Mouse (Mus musculus): ENCODE data around the gene Jun.

The Jun gene

DNA sequence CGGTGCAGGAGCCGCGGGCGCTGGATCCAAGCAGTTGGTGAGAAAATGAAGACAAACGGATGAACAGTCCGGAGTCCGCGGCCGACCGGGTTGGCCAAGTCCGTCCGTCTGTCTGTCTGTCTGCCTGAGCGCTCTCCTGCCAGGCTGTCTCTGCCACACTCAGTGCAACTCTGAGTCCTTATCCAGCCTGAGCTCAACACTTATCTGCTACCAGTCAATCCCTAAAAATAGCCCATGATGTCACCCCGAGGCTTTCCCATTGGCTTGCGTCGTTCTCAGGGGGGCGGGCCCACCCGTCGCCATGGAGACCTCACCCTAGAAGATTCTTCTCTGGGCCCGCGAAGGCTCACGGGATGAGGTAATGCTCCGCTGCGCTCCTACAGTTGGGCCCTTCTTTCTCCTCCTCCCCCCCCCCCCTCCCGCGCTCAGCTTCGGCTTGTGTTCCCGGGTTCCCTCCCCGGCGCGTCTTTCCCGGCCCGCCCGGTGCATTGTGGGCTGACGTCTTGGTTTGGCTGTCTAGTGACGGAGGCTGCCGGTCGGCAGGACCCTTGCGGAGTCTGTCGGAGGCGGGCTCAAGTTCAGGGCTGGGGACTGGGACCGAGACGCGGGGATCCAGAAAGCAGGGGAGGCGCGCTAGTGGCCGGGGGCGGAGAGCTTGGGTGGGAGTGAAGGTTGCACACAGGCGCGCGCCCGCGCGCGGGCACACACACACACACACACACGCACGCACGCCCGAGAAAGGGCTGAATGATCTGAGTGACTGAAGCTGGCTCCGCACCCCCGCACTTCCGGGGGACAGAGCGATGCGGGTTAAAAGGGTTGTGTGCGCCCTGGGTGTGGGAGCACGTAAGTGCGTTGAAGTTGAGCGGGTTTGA, at the start of gene Jun:
Gene Jun, minus strand, starts transcription at position 198 of the 875 bp plus-strand sequence.
- peak; percentile 100 for DNase-seq

GRCm38 (mm10) chr4:95101684-95102083, 49.7 kb upstream of the Jun start:
- no peak for DNase-seq

DNA sequence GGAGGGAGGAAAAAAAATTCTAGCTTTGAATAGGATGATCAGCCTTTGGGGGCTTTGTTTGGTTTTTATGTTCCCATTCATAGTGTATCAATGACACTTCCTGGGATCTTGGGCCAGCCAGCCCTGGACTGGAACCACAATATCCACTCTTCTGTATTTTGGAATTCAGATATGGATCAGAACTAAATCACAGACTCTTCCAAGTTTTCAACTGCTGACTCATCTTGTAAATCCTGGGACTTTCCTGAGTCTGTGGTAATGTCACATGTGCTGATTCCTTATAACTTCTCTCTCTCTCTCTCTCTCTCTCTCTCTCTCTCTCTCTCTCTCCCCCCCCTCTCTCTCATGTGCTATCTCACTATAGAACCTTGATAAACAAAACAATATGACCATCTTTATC, 48.7 kb upstream of the Jun start:
- DNase-seq = no peak

DNA sequence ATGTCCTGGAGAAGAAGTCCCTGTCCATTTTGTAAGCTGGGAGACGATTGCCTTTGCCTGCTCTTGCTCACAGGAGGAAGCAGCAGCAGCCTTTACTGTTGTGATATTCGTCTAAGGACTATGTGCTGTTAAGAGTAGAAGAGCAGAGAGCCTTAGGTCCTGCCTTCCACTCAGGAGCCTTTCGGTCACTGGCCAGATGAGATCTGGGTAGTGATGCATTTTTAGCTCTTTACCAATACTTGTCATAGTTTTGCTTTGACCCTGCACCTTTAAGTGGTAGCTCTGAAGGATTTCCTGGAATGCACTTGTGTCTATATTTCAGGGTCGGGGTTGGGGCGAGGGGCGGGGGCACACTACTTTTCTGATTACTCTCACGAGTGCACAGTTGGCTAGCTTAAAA, 47.4 kb upstream of the Jun start:
- no peak for DNase-seq

GRCm38 (mm10) chr4:95098722-95099097, 46.7 kb upstream of the Jun start:
- DNase-seq = no peak

DNA sequence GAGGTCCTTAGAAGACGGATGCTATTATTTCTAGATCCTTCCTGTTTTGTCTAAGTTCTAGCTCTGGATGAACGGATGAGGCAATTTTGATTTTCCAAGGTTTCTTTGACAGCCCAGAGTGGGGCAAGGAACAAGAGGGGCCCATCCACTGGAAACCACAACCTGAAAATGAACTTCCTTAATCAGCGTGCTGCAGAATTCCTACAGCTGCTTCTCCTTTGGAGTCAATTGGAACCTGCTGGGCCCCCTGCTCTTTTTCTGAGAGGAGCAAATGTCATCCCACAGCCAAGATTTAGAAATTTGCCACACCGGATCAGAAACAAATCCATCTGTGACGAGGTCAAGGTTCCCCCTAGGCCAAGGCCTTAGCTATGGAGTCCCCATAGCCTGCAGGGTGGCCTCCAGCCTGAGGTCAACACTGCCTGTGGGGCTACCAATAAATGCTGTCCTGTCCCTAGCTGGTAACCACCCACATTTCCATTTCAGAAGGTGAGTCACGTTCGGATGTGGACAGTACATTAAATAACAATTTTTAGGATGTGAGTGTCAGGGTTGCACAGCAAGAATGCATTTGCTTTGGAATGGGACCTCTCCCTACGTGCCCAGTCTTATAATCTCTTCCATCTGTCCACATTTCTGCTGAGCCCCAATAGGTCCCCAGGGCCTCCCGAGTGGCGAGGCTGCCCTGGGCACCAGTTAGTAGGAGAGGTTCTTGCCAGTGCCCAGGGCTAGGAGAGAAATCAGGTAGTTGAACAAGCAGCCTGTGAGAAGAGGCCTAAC, 46.1 kb upstream of the Jun start:
- no peak for DNase-seq

GRCm38 (mm10) chr4:95096731-95097130, 44.7 kb upstream of the Jun start:
- DNase-seq = no peak

GRCm38 (mm10) chr4:95095911-95096310, 43.9 kb upstream of the Jun start:
- no peak for DNase-seq

GRCm38 (mm10) chr4:95095355-95095754, 43.3 kb upstream of the Jun start:
- DNase-seq = no peak

- DNase-seq = no peak
Measured at GRCm38 (mm10) chr4:95094700-95095113, 42.7 kb upstream of the Jun start.

DNA sequence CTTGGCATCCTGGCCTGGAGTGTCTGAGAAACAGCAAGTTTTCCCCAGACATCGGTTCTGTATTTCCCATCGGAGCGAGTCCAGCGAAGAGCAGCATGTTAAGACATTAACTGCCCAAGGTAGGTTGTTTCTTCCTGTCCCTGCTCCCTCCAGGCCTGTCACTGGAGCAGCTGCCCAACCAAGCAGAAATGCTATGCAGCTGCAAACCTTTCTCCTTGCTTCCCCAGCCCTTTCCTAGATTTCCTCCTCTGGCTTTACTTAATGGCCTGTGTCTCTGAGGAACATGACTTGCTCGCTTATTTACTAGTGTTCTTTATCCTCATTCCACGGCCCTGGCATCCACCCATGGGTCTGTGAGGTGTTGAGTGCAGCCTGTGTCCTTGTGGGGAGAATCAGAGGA, 41.6 kb upstream of the Jun start:
- DNase-seq = no peak

DNA sequence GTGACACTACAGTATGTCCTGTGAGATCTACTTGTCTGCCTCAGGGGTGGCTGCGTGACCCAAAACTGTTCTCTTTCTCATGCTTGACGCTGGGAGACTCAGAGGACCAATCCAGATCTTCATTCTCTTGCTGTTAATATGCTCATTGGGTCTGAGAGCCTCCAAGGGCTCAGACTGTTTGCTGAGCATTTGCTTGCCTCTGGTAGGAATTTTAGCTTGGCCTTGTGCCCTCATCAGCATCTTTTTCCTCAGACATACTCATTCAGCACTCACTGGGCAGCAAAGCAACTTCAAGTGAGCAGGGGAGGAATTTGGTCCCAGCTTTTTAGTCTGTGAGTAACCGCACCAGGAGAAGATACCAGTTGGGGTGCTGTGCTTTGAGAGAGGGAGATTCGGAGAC, 40.5 kb upstream of the Jun start:
- no peak for DNase-seq

- no peak for DNase-seq
Measured at GRCm38 (mm10) chr4:95091536-95091935, 39.5 kb upstream of the Jun start.

- DNase-seq = no peak
Measured at GRCm38 (mm10) chr4:95089968-95090367, 37.9 kb upstream of the Jun start.

GRCm38 (mm10) chr4:95089053-95089452, 37.0 kb upstream of the Jun start:
- no peak for DNase-seq

- DNase-seq = no peak
Measured at GRCm38 (mm10) chr4:95083957-95084356, 31.9 kb upstream of the Jun start.

DNA sequence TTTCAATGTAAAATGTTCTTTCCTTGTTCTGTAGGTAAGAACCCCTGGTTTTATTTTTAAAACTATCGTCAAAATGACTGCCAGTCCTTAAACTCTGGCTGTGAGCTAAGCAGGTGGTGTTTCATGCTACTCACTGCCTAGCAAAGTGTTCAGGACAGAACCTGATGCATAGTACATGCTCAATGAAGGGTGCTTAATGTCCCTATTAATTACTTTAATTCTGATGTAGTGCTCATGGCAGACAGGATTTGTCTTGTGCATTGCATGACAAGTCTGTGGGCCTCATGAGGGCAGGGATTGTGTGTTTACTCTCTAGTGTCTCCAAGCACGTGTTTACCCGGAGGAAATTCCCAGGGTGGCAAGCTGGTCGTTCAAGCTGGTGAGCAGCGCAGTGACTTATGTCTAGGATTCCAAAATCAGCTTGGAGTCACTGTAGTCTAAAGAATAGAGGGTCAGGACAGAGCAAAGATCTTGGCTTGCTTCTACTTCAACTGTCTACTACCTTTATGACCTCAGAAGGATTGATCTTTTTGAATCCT, 31.2 kb upstream of the Jun start:
- no peak for DNase-seq

- DNase-seq = peak; percentile 35
Measured at GRCm38 (mm10) chr4:95082481-95083088, 30.6 kb upstream of the Jun start.

DNA sequence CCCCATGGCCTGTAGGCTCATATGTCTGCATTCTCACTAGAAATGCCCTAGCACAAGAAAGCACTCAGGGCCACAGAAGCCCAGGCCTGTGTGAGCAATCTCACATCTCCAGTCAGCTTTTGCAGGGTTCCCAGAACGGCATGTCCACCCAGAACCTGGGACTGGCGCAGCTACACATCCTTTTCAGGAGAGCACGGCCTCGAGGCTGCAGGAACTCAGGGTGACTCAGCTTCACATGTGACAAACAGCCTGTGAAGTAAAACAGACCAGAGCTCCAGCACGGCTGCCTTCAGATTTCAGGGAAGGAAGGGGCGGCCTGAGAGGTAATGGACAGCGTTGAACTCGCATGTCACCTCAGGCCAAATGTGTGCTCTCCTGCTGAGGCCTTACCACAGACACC, 29.6 kb upstream of the Jun start:
- no peak for DNase-seq

DNA sequence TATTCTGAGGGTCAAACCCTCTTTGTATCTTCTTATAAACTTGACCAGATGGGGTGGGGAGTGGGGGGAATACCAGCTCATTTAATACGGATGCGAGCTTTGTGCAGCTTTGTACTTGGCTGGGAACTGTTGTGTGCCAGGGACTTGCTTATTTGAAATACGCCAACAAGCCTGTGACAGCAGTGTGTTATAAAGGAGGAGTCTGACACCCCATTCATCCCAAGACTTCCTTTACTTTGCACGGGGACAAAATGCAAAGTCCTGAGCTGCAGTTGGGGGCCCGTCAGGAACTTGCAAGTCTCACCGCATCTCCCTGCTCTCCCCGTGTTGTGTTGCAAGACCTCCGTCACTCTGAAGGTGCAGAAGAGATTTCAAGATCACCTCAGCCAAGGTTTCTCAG, 26.6 kb upstream of the Jun start:
- DNase-seq = no peak

GRCm38 (mm10) chr4:95076279-95076678, 24.3 kb upstream of the Jun start:
- DNase-seq = no peak

GRCm38 (mm10) chr4:95075591-95076002, 23.6 kb upstream of the Jun start:
- no peak for DNase-seq

GRCm38 (mm10) chr4:95074319-95074718, 22.3 kb upstream of the Jun start:
- no peak for DNase-seq
